Mouse (Mus musculus) bone marrow, adult 2 months (tissue): ENCODE data around the gene Csnk1e. TPM values are rescaled to one million over a fixed set of nuclear protein-coding genes. Genes with fewer than 3 reads are reported as not detected.

Source experiments
- H3K27ac ChIP-seq: fragments of 200-500 bp; 2 replicates; pipeline ENCODE4 v1.5.1; 2012; ENCODE audit warnings: low read depth, mild to moderate bottlenecking, control low read depth, inconsistent platforms, low read length; ENCODE audit not compliant: control insufficient read depth, poor library complexity, insufficient read depth
- H3K4me1 ChIP-seq: fragments of 200-500 bp; 2 replicates; pipeline ENCODE4 v1.6.1; 2011; ENCODE audit warnings: low read length; ENCODE audit not compliant: control insufficient read depth, insufficient read depth
- H3K4me3 ChIP-seq: fragments of 200-500 bp; replicated peaks from 2 replicates; pipeline ENCODE3; 2011; ENCODE audit warnings: mild to moderate bottlenecking, low read depth, low read length, control low read depth; ENCODE audit not compliant: control insufficient read depth
- CTCF ChIP-seq: fragments of 200-500 bp; IDR thresholded peaks from 2 replicates; pipeline ENCODE4 v1.5.1; 2011; ENCODE audit warnings: low read length, control low read depth; ENCODE audit not compliant: control insufficient read depth, insufficient read depth
- POLR2A ChIP-seq: fragments of 200-500 bp; IDR thresholded peaks from 2 replicates; pipeline ENCODE4 v1.6.1; 2011; ENCODE audit warnings: low read depth, mild to moderate bottlenecking, control low read depth, low read length, borderline replicate concordance; ENCODE audit not compliant: control insufficient read depth
- WGBS: fragments of 180-500 bp; shearing (Covaris S2); methylation state at CpG from one replicate; pipeline ENCODE4 v1.1.7; 2018; 5-methylcytosine and 5-hydroxymethylcytosine counted together
- polyA plus RNA-seq: library from polyadenylated mRNA; stranded (reverse); fragments of >200 nt; gene quantifications from 2 replicates; pipeline ENCODE4 v1.2.4, GENCODE M21; 2011; ENCODE audit warnings: low replicate concordance; ENCODE audit not compliant: missing spikeins, insufficient read depth, insufficient read length

The Csnk1e gene
- polyA plus RNA-seq, 1 experiment: 34.2 TPM

GRCm38 (mm10) chr15:79391447-79392093 is 63.8 kb downstream of the Csnk1e start:
- peaks cover 3% of the 10 kb centered on the region; the same call in 1 of the 2 replicates for H3K4me1 ChIP-seq
- no peak overlapping the region for H3K4me3 ChIP-seq
- no peak overlapping the region for H3K27ac ChIP-seq
- WGBS: 59% methylated on average over 7 of the region's 7 CpGs
- TF ChIP-seq POLR2A (no peak), CTCF (no peak)

- H3K4me3 ChIP-seq: no peak overlapping the region
- TF ChIP-seq POLR2A (no peak), CTCF (no peak)
- no peak overlapping the region for H3K27ac ChIP-seq
- H3K4me1 ChIP-seq: peaks cover 3% of the 10 kb centered on the region; the same call in 1 of the 2 replicates
- WGBS: 61% methylated on average over 6 of the region's 6 CpGs
Measured at GRCm38 (mm10) chr15:79390434-79390833, 64.9 kb downstream of the Csnk1e start.

GRCm38 (mm10) chr15:79388171-79388570 is 67.2 kb downstream of the Csnk1e start:
- TF ChIP-seq POLR2A (no peak), CTCF (no peak)
- peaks cover 3% of the 10 kb centered on the region; the same call in 1 of the 2 replicates for H3K4me1 ChIP-seq
- 79% methylated on average over 6 of the region's 6 CpGs for WGBS
- no peak overlapping the region for H3K27ac ChIP-seq
- H3K4me3 ChIP-seq: no peak overlapping the region

- Histone ChIP-seq H3K4me1 (peaks cover 3% of the 10 kb centered on the region; the same call in 1 of the 2 replicates), H3K4me3 (no peak overlapping the region), H3K27ac (no peak overlapping the region)
- TF ChIP-seq CTCF: no peak
- TF ChIP-seq POLR2A: no peak
- 64% methylated on average over 7 of the region's 7 CpGs for WGBS
Measured at GRCm38 (mm10) chr15:79387611-79388010, 67.8 kb downstream of the Csnk1e start.

- H3K4me3 ChIP-seq: no peak overlapping the region
- peaks cover 3% of the 10 kb centered on the region; the same call in 1 of the 2 replicates for H3K4me1 ChIP-seq
- H3K27ac ChIP-seq: no peak overlapping the region
- 75% methylated on average over 6 of the region's 6 CpGs for WGBS
- no peak for TF ChIP-seq POLR2A
- no peak for TF ChIP-seq CTCF
Measured at GRCm38 (mm10) chr15:79387081-79387480, 68.3 kb downstream of the Csnk1e start.

- TF ChIP-seq CTCF (no peak), POLR2A (no peak)
- Histone ChIP-seq H3K4me1 (no peaks in the 10 kb centered on the region), H3K27ac (no peak overlapping the region), H3K4me3 (no peak overlapping the region)
- 79% methylated on average over 9 of the region's 9 CpGs for WGBS
Measured at GRCm38 (mm10) chr15:79381644-79382043, 73.7 kb downstream of the Csnk1e start.

GRCm38 (mm10) chr15:79380468-79381444 is 74.6 kb downstream of the Csnk1e start:
- no peaks in the 10 kb centered on the region for H3K4me1 ChIP-seq
- WGBS: 59% methylated on average over 23 of the region's 23 CpGs
- peak; percentile 94 for TF ChIP-seq CTCF
- TF ChIP-seq POLR2A: no peak
- H3K27ac ChIP-seq: no peak overlapping the region
- H3K4me3 ChIP-seq: no peak overlapping the region

GRCm38 (mm10) chr15:79379658-79380057 is 75.7 kb downstream of the Csnk1e start:
- Histone ChIP-seq H3K4me3 (no peak overlapping the region), H3K4me1 (no peaks in the 10 kb centered on the region), H3K27ac (no peak overlapping the region)
- TF ChIP-seq POLR2A (no peak), CTCF (no peak)
- WGBS: 84% methylated on average over 7 of the region's 7 CpGs
